Mouse (Mus musculus) megakaryocyte, embryonic 14.5 days (primary cell): ENCODE data around the gene Sbsn.

Source experiments
- FLI1 ChIP-seq: IDR thresholded peaks from 2 replicates; pipeline ENCODE4 v1.6.1; 2012; ENCODE audit warnings: low read length, inconsistent platforms, mixed read lengths
- GATA1 ChIP-seq: IDR thresholded peaks from 3 replicates; pipeline ENCODE4 v1.6.1; 2012; ENCODE audit warnings: mixed read lengths, low read length, inconsistent platforms, borderline replicate concordance

DNA sequence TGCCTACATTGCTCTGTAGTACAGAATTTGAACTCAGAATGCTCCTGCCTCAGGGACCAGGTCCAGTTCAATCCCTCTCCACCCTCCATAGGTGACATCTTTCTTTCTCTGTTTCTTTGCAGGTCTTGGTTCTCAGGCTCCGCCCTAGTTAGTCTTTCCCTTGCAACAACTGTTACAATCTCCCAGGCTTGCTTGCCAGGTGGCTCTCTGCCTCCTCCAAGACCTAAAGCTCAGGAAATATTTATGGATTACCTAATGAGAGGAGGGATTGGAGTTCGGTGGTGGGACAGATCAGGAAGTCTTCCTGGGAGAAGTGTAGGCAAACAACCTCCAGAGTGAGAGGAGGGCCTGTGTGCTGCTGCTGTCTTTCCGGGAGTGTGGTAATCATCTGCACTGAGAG lies 31.4 kb downstream of the Sbsn start:
- TF ChIP-seq GATA1 (no peak), FLI1 (no peak)
